Mouse (Mus musculus): ENCODE results near the gene Wfdc13.

- TF ChIP-seq CTCF (IDR thresholded peaks at IDR 0.05; ENCODE audit: low read depth, low read length) (no peak), GATA1 (IDR thresholded peaks at IDR 0.05; ENCODE audit: borderline replicate concordance, low read length) (no peak)
Measured at GRCm38 (mm10) chr2:164723276-164723675, 38.4 kb downstream of the Wfdc13 start.

Measured in G1E (cell line).